Mouse (Mus musculus): ENCODE results near the gene Tha1.

Gene Tha1

GRCm38 (mm10) chr11:117872861-117873608, at the start of gene Tha1:
TSS of gene Tha1 (minus strand) at chr11:117873481.
- DNase-seq (ENCODE audit: low spot score in 2 of 2) = peak; percentile 56 to 63

- DNase-seq (ENCODE audit: low spot score in 2 of 2) = no peak
Measured at GRCm38 (mm10) chr11:117919211-117919610, 45.9 kb upstream of the Tha1 start.

GRCm38 (mm10) chr11:117918541-117918940, 45.3 kb upstream of the Tha1 start:
- peak in 1 of 2 experiments; percentile 44 for DNase-seq (ENCODE audit: low spot score in 2 of 2)

GRCm38 (mm10) chr11:117915837-117916236, 42.6 kb upstream of the Tha1 start:
- DNase-seq (ENCODE audit: low spot score in 2 of 2) = no peak

- peak; percentile 21 to 47 for DNase-seq (ENCODE audit: low spot score in 2 of 2)
Measured at GRCm38 (mm10) chr11:117915341-117915740, 42.1 kb upstream of the Tha1 start.

GRCm38 (mm10) chr11:117914531-117914930, 41.2 kb upstream of the Tha1 start:
- no peak for DNase-seq (ENCODE audit: low spot score in 2 of 2)

GRCm38 (mm10) chr11:117912684-117913352, 39.5 kb upstream of the Tha1 start:
- DNase-seq (ENCODE audit: low spot score in 2 of 2) = peak; percentile 51 to 68

GRCm38 (mm10) chr11:117909337-117909736, 36.1 kb upstream of the Tha1 start:
- no peak for DNase-seq (ENCODE audit: low spot score in 2 of 2)

- no peak for DNase-seq (ENCODE audit: low spot score in 2 of 2)
Measured at GRCm38 (mm10) chr11:117904442-117904841, 31.2 kb upstream of the Tha1 start.

- no peak for DNase-seq (ENCODE audit: low spot score in 2 of 2)
Measured at GRCm38 (mm10) chr11:117902282-117902681, 29.0 kb upstream of the Tha1 start.

- DNase-seq (ENCODE audit: low spot score in 2 of 2) = no peak
Measured at GRCm38 (mm10) chr11:117896533-117896932, 23.3 kb upstream of the Tha1 start.

GRCm38 (mm10) chr11:117894676-117895075, 21.4 kb upstream of the Tha1 start:
- DNase-seq (ENCODE audit: low spot score in 2 of 2) = no peak

GRCm38 (mm10) chr11:117892199-117892598, 18.9 kb upstream of the Tha1 start:
- peak; percentile 41 to 62 for DNase-seq (ENCODE audit: low spot score in 2 of 2)

- DNase-seq (ENCODE audit: low spot score in 2 of 2) = no peak
Measured at GRCm38 (mm10) chr11:117891581-117892175, 18.4 kb upstream of the Tha1 start.

GRCm38 (mm10) chr11:117890519-117891282, 17.4 kb upstream of the Tha1 start:
- DNase-seq (ENCODE audit: low spot score in 2 of 2) = no peak

- no peak for DNase-seq (ENCODE audit: low spot score in 2 of 2)
Measured at GRCm38 (mm10) chr11:117889887-117890340, 16.6 kb upstream of the Tha1 start.

- DNase-seq (ENCODE audit: low spot score in 2 of 2) = no peak
Measured at GRCm38 (mm10) chr11:117888853-117889822, 15.9 kb upstream of the Tha1 start.

- no peak for DNase-seq (ENCODE audit: low spot score in 2 of 2)
Measured at GRCm38 (mm10) chr11:117888168-117888852, 15.0 kb upstream of the Tha1 start.

GRCm38 (mm10) chr11:117886000-117886399, 12.7 kb upstream of the Tha1 start:
- DNase-seq (ENCODE audit: low spot score in 2 of 2) = no peak

- DNase-seq (ENCODE audit: low spot score in 2 of 2) = no peak
Measured at GRCm38 (mm10) chr11:117882208-117882607, 8.9 kb upstream of the Tha1 start.
